Mouse (Mus musculus) spleen, adult 2 months (tissue): ENCODE data around the gene Dek.

Experiments used
- CTCF ChIP-seq: fragments of 200-500 bp; IDR thresholded peaks from 2 replicates; pipeline ENCODE4 v1.5.1; 2011; ENCODE audit warnings: mild to moderate bottlenecking, inconsistent platforms; ENCODE audit not compliant: insufficient read depth, insufficient read length, insufficient replicate concordance; ENCODE audit errors: extremely low read depth
- POLR2A ChIP-seq: fragments of 200-500 bp; IDR thresholded peaks from 2 replicates; pipeline ENCODE4 v1.6.1; 2011; ENCODE audit warnings: low read depth, low read length, inconsistent platforms

GRCm38 (mm10) chr13:47078799-47079198 is 27.2 kb downstream of the Dek start:
- TF ChIP-seq CTCF (0 out of 2 replicates have a peak, but pooled peaks have one; percentile 3), POLR2A (no peak)
